In the genomic region with DNA sequence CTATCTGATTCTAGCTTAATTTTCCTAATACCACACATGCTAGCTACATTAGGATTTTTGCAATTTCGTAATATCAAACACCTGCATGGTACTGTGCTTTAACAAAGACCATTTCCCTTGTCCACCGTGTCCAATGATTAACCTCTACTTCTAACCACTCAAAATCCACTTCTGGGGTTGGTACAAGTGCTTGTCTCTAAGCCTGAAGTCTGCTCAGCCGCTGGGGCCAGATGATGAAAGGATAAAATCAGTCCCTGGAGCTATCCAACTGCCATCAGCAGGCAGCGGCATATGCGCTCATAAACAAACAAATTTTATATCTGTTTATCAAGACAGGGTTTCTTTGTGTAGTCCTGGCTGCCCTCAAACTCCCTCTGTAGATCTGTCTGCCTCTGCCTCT, we compare ENCODE assay signal across 21 mouse cellular contexts. TPM values are rescaled to one million over a fixed set of nuclear protein-coding genes. Genes with fewer than 3 reads are reported as not detected.
DNase-seq lines count a peak whose midpoint lies in the region; ATAC-seq and TF ChIP-seq lines count a peak whose summit lies in the region.
"Had no signal": no experiment of that assay in that cellular context is flagged by ENCODE, and none has a peak within 500 bp of the region (broad histone marks: within the 10 kb centered on the region; RNA-seq: fewer than 3 reads in every experiment).

No protein-coding gene starts in this region.

- H3K27me3 ChIP-seq in heart, embryonic 13.5 days (replicated peaks): no peaks in the 10 kb centered on the region
- no peaks in the 10 kb centered on the region for H3K27me3 ChIP-seq in G1E (ENCODE audit: insufficient read depth, low read length)
- H3K27me3 ChIP-seq in liver, postnatal 0 days (ENCODE audit: insufficient read depth, low read length): no peaks in the 10 kb centered on the region
- H3K27me3 ChIP-seq: embryonic facial prominence, embryonic 12.5 days; forebrain, embryonic 15.5 days; limb, embryonic 15.5 days; megakaryocyte, embryonic 14.5 days had no signal

- peak overlapping the region; percentile 44 for H3K4me2 ChIP-seq in heart, embryonic 13.5 days
- H3K4me2 ChIP-seq in liver, postnatal 0 days (ENCODE audit: low read depth, low read length): peak overlapping the region; percentile 48
- H3K4me2 ChIP-seq: embryonic facial prominence, embryonic 12.5 days; forebrain, embryonic 15.5 days; limb, embryonic 15.5 days had no signal

- TF ChIP-seq EP300 in liver, postnatal 0 days (IDR thresholded peaks at IDR 0.05; ENCODE audit: low read depth): peak; percentile 69

- peak overlapping the region; percentile 65 for H3K27ac ChIP-seq in heart, embryonic 13.5 days (replicated peaks)
- H3K27ac ChIP-seq in liver, postnatal 0 days (ENCODE audit: low read depth): peak overlapping the region; percentile 91
- H3K27ac ChIP-seq: embryonic facial prominence, embryonic 12.5 days; forebrain, embryonic 15.5 days; limb, embryonic 15.5 days had no signal

- H3K4me1 ChIP-seq in heart, embryonic 13.5 days: peaks cover 12% of the 10 kb centered on the region
- peaks cover 90% of the 10 kb centered on the region for H3K4me1 ChIP-seq in G1E (ENCODE audit: insufficient read depth, low read depth, low read length)
- peaks cover 21% of the 10 kb centered on the region for H3K4me1 ChIP-seq in liver, postnatal 0 days (ENCODE audit: insufficient read depth)
- H3K4me1 ChIP-seq: embryonic facial prominence, embryonic 12.5 days; limb, embryonic 15.5 days had no signal

- 73% methylated on average over 5 of the region's 5 CpGs for WGBS in heart, embryonic 13.5 days
- 52% methylated on average over 5 of the region's 5 CpGs for WGBS in liver, postnatal 0 days (ENCODE audit: insufficient replicate concordance)

- no peak for TF ChIP-seq CTCF in G1E (IDR thresholded peaks at IDR 0.05; ENCODE audit: low read depth, low read length)
- TF ChIP-seq CTCF in liver, postnatal 0 days (IDR thresholded peaks at IDR 0.05; ENCODE audit: low read depth): no peak

- ATAC-seq in heart, embryonic 13.5 days (ENCODE audit: extremely low read depth, insufficient number of reproducible peaks, low FRiP score, low TSS enrichment): no peak
- ATAC-seq in G1E (ENCODE audit: extremely low read depth, insufficient number of reproducible peaks, low FRiP score, poor library complexity, severe bottlenecking): 0 out of 2 replicates have a peak, but pooled peaks have one; percentile 3
- no peak; the same call in 1 of the 2 replicates for ATAC-seq in liver, postnatal 0 days
- ATAC-seq: forebrain, embryonic 15.5 days had no signal

- H3K36me3 ChIP-seq in heart, embryonic 13.5 days: peaks cover 87% of the 10 kb centered on the region
- H3K36me3 ChIP-seq in G1E (replicated peaks): peaks cover 98% of the 10 kb centered on the region
- peaks cover 60% of the 10 kb centered on the region for H3K36me3 ChIP-seq in liver, postnatal 0 days (replicated peaks; ENCODE audit: insufficient read depth, low read length)

- H3K9ac ChIP-seq in heart, embryonic 13.5 days: no peak overlapping the region
- H3K9ac ChIP-seq in liver, postnatal 0 days (replicated peaks): peak overlapping the region; percentile 9; the same call in 1 of the 2 replicates
- H3K9ac ChIP-seq: embryonic facial prominence, embryonic 12.5 days; forebrain, embryonic 15.5 days; limb, embryonic 15.5 days had no signal

- no peak for DNase-seq in heart, adult 11 months
- no peak for DNase-seq in G1E (ENCODE audit: low spot score)
- peak; percentile 73 for DNase-seq in liver
- no peak for DNase-seq in liver, postnatal 0 days
- no peak for DNase-seq in urinary bladder, postnatal 25 days (ENCODE audit: low spot score)
- DNase-seq in cerebellum, postnatal 4 days (ENCODE audit: low spot score in 2 of 2): no peak
- DNase-seq: adrenal gland, adult 2 months; B cell, adult 2 months; cerebellum, adult 9-11 months; gastrocnemius, postnatal 36 days; kidney, adult 11 months; layer of hippocampus, postnatal 36 days; right cerebral cortex, postnatal 14 days; spleen, adult 18-20 months; thymus, postnatal 36 days had no signal

- H3K4me3 ChIP-seq in heart, embryonic 13.5 days: no peak overlapping the region
- H3K4me3 ChIP-seq in G1E (ENCODE audit: low read depth, low read length): peak overlapping the region; percentile 44; the same call in 1 of the 2 replicates
- H3K4me3 ChIP-seq in liver, postnatal 0 days (ENCODE audit: low read depth, low read length): 0 out of 2 replicates have a peak overlapping the region, but pooled peaks have one; percentile 3
- H3K4me3 ChIP-seq: embryonic facial prominence, embryonic 12.5 days; forebrain, embryonic 15.5 days; limb, embryonic 15.5 days had no signal

- H3K9me3 ChIP-seq in heart, embryonic 13.5 days: no peaks in the 10 kb centered on the region
- H3K9me3 ChIP-seq in G1E (replicated peaks): no peaks in the 10 kb centered on the region
- H3K9me3 ChIP-seq in liver, postnatal 0 days (ENCODE audit: low read length): no peaks in the 10 kb centered on the region
- H3K9me3 ChIP-seq: embryonic facial prominence, embryonic 12.5 days; forebrain, embryonic 15.5 days; limb, embryonic 15.5 days; megakaryocyte, embryonic 14.5 days had no signal

RNA-seq across cellular contexts. Expression of a gene that starts 6.8 kb away (rescaled TPM):
- polyA plus RNA-seq in heart, embryonic 13.5 days (2015; fragmentation: Nextera tagmentation; extraction: Ambion mirVana): 23.2 and 23.8 TPM in 2 replicates
- total RNA-seq in G1E (2014; fragmentation: Nextera tagmentation) (136 and 141 TPM in 2 replicates), G1E (2017) (126 and 133 TPM in 2 replicates)
- 130 and 151 TPM in 2 replicates for polyA plus RNA-seq in G1E (2012)
- polyA plus RNA-seq in liver, postnatal 0 days (2015; fragmentation: Nextera tagmentation; extraction: Ambion mirVana): 14.7 and 17.7 TPM in 2 replicates

RNA-seq across cellular contexts. Expression of a gene that starts 9.1 kb away (rescaled TPM):
- polyA plus RNA-seq in heart, embryonic 13.5 days (2015; fragmentation: Nextera tagmentation; extraction: Ambion mirVana): 65.2 and 67.7 TPM in 2 replicates
- total RNA-seq in G1E (2014; fragmentation: Nextera tagmentation) (318 and 360 TPM in 2 replicates), G1E (2017) (95.8 and 125 TPM in 2 replicates)
- polyA plus RNA-seq in G1E (2012): 213 and 260 TPM in 2 replicates
- polyA plus RNA-seq in liver, postnatal 0 days (2015; fragmentation: Nextera tagmentation; extraction: Ambion mirVana): 8.8 and 8.9 TPM in 2 replicates

RNA-seq across cellular contexts. Expression of a gene that starts 14.7 kb away (rescaled TPM):
- 21.4 and 21.6 TPM in 2 replicates for polyA plus RNA-seq in heart, embryonic 13.5 days (2015; fragmentation: Nextera tagmentation; extraction: Ambion mirVana)
- total RNA-seq in G1E (2014; fragmentation: Nextera tagmentation) (49.0 and 70.1 TPM in 2 replicates), G1E (2017) (43.0 and 51.4 TPM in 2 replicates)
- 98.4 and 120 TPM in 2 replicates for polyA plus RNA-seq in G1E (2012)
- polyA plus RNA-seq in liver, postnatal 0 days (2015; fragmentation: Nextera tagmentation; extraction: Ambion mirVana): 1.9 and 2.6 TPM in 2 replicates
- total RNA-seq: neutrophil, adult 5-6 weeks had no signal

RNA-seq across cellular contexts. Expression of a gene that starts 24.1 kb away (rescaled TPM):
- 18.0 and 21.5 TPM in 2 replicates for polyA plus RNA-seq in heart, embryonic 13.5 days (2015; fragmentation: Nextera tagmentation; extraction: Ambion mirVana)
- 8.4 and 10.1 TPM in 2 replicates for total RNA-seq in G1E (2014; fragmentation: Nextera tagmentation)
- total RNA-seq in G1E (2017): 0.58 and 0.98 TPM in 2 replicates
- 0.68 and 0.94 TPM in 2 replicates for polyA plus RNA-seq in G1E (2012)
- 2.0 TPM in 2 replicates for polyA plus RNA-seq in liver, postnatal 0 days (2015; fragmentation: Nextera tagmentation; extraction: Ambion mirVana)

RNA-seq across cellular contexts. Expression of a gene that starts 39.6 kb away (rescaled TPM):
- polyA plus RNA-seq in heart, embryonic 13.5 days (2015; fragmentation: Nextera tagmentation; extraction: Ambion mirVana): 1.2 and 1.7 TPM in 2 replicates
- 173 and 188 TPM in 2 replicates for total RNA-seq in G1E (2014; fragmentation: Nextera tagmentation)
- total RNA-seq in G1E (2017): 65.0 and 66.7 TPM in 2 replicates
- 292 and 318 TPM in 2 replicates for polyA plus RNA-seq in G1E (2012)
- polyA plus RNA-seq in liver, postnatal 0 days (2015; fragmentation: Nextera tagmentation; extraction: Ambion mirVana): 27.2 and 32.2 TPM in 2 replicates
